Mouse (Mus musculus) layer of hippocampus, adult 11-12 months (tissue): ENCODE results near the gene Plekha5.
A peak's percentile ranks its signal among the peaks of the same experiment; 100 is the strongest.
"Not testable (repeated sequence)": the region's sequence is repeated elsewhere in the genome, so short reads cannot be mapped to it uniquely, and the experiment has no call there.

Source experiments
- DNase-seq: peaks from one replicate; pipeline ENCODE4 v3.0.0; 2022; ENCODE audit warnings: low spot score

Gene Plekha5

DNA sequence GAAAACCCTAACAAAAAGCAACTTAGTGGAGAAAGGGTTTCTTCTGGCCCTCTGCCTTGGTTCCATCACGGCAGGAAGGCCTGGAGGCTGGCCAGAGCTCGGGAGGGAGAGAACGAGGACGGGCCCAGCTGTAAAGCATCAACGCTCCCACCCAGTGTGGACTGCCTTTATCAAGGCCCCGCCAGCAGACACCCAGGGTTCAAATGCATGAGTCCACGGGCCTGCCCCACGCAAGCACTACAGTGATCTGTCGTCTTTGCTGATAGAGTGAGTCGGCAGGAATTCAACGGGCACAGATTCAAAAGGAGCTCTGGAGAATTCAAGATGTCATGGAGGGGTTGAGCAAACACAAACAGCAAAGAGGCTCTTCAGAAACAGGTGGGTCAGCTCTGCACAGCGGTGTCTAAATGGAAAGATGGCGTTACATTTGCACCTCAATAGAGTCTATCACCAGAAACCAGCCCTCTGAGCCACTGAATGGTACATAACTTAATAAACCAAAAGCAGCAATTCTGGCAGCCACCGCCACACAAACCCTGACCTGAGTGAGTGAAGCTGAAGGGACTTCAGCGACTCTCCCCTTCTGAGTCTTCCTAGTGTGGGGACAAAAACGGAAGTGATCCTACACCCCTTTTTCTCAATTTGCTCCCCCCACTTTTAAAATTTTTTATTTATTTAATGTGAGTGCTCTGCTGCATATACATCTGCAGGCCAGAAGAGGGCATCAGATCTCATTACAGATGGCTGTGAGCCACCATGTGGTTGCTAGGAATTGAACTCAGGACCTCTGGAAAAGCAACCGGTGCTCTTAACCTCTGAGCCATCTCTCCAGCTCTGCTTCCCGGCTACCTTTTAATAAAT is 153.3 kb downstream of the Plekha5 start:
- no peak for DNase-seq

DNA sequence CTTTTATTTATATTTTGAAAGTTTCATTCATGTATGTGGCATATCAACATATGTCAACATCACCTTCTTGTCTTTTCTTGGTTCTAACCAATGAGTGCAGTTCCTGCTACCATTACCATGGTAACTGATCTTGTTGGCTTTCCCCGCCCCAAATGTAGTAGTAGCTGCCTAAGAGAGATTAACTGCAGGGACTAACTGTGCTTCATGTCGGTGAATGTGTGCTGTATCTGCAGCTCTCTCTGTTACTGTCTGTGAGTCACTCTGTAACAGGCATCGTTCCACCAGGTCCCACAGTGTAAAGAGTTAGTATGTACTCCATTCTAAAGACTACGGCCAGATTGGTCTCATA is 153.9 kb downstream of the Plekha5 start:
- no peak for DNase-seq

- DNase-seq = not testable (repeated sequence)
Measured at GRCm38 (mm10) chr6:140578985-140579384, 155.1 kb downstream of the Plekha5 start.

DNA sequence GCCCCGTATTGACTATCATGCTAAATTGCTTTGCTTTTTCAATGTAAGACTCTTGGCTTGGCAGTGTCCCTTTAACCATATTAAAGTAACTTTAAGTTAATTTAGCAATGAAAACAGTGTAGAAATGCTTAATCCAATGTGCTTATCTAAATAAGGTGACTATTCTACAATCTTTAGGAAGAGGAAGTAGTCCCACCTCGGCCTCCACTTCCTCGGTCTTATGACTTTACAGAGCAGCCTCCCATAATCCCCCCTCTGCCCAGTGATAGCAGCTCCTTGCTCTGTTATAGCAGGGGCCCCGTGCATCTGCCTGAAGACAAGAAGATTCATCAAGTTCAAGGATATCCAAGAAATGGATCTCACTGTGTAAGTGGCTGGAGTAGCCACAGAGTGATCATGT is 156.3 kb downstream of the Plekha5 start:
- no peak for DNase-seq

DNA sequence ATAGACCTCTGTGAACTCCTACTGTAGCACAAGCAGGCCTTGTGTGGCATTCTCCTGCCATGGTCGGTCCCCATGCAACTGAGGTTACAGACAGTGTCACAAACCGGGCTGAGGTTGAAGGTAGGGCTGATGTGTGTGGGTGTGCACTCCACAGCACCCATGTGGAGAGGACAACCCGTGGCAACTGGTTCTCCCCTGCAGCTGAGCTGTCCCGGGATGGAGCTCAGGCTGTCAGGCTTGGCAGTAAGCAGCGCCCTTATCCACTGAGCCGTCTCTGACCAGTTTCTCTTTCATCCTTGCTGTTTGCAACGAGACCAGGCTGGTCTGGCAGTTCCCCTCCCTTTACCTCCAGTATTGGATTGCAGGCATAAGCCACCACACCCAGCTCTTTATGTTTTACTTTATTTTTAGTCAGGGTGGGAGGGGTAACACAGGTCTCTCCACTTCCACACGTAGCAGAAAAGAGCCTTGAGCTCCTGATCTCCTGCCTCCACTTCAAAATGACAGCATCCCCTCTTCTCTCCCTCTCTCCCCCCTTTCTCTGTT is 162.9 kb downstream of the Plekha5 start:
- no peak for DNase-seq

- no peak for DNase-seq
Measured at GRCm38 (mm10) chr6:140591331-140591730, 167.5 kb downstream of the Plekha5 start.

GRCm38 (mm10) chr6:140592713-140593112 is 168.9 kb downstream of the Plekha5 start:
- DNase-seq = no peak

DNA sequence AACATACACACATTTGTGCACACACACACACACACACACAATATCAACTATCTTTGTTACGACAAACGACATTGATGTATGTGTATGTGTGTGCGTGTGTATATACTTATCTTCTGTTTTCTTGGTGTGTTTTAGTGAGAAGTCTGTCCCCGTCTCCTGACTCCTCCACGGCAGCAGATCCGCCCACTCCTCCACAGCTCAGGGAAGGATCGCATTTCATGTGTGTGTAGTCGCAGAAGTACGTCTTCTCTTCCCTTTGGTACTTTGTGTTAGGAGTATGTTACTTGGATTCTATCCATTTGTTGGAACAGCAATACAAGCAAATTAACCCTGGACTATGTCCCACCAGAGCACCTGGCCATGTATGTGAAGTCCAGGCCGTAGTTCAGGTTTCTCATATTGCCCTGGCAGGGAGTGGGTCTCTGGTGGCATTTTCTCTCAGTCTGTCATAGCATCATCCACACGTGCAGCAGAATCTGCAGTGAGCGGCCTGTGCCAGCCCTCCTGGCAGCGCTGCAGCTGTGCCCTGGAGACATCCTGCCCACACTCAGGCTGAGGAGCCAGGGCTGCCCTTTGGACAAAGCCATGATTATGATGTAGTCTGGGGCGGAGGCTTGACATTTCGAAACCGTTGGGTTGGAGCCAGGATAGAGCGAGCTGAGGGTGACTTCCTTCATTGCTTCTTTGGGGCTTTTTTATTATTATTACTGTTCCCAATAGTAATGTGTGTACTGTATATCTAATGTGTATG is 169.7 kb downstream of the Plekha5 start:
- DNase-seq = peak; percentile 73

DNA sequence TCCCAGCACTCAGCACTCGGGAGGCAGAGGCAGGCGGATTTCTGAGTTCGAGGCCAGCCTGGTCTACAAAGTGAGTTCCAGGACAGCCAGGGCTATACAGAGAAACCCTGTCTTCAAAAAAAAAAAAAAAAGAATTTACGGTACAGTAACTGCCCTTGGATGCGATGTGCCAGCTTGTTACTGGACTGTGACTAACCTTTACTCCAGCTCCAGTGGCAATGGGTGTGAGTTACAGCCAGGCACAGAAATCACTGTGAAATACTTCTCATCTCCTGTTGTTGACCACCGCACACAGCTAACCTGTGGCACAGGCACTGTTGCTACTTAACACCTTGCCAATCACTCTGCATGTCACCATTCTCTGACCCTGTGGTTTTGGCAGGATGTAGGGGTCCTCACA is 171.7 kb downstream of the Plekha5 start:
- not testable (repeated sequence) for DNase-seq

GRCm38 (mm10) chr6:140597381-140598329 is 173.8 kb downstream of the Plekha5 start:
- no peak for DNase-seq

DNA sequence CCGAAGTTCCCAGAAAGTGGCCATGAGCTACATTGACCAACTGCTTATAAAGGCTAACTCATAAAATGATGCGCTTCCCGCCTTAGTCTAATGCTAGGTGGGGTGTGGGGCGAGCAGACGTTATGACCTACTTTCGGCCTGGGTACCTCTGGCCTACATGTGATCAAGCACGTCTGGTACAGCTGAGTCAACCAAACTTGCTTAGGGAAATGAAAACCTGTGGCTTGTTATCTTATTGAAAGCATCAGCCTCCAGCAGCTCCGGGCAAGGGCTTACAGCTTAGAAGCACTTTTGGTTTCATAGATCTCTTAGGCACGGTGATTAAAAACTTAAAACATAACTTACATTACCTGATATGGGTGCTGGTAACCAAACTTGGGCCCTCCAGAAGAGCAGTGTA is 174.7 kb downstream of the Plekha5 start:
- no peak for DNase-seq

DNA sequence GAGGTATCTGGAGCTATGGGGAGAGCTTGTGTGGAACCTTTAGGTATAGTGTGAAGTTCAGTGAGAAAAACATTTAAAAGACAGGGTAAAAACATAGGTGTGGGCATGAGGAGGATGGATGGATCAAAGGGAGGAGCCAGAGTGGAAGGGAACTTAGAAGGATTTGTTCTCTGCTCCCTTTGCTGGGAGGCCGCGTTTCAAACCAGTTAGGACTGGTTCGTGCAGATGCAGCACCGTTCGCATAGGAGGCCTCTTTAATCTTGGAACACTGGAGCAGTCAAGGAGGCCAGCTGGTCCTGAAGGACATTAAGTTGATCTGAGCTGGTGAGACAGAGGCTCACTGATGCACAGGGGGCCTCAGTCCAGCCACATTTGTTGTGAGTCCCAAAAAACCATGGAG is 175.5 kb downstream of the Plekha5 start:
- no peak for DNase-seq

- not testable (repeated sequence) for DNase-seq
Measured at GRCm38 (mm10) chr6:140600671-140601070, 176.8 kb downstream of the Plekha5 start.

GRCm38 (mm10) chr6:140601175-140601574 is 177.3 kb downstream of the Plekha5 start:
- no peak for DNase-seq

DNA sequence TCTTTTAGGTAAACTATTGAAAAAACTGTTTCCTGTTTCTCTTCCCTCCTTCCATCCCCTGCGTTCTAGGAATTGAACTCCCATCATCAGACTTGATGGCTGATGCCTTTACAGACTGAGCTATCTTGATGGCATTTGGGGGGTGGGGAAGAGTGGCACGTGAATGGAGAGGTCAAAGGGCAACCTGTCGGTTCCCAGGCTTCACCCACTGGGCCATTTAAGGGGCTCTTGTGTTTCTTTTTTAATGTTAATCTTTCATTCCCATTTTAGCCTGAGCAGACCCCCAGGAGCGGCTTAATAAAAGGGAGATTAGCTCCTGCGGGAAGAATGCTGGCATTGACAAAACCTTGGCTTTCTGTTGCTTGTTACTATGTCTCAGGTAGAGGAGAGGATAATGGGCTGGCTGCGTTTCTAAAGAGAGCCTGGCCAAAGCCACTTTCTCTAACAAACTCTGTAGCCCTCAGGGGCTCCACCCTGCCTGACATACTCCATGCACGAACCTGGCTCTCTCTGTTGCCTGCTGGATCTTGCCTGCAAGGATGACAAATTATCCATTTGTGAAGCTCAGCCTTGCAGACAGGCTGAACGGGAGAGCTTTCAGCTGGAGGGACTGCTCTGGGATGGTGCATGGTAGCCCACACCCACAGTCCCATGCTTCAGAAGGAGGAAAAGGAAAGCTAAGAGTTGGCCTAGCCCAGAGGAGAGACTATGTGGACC is 179.5 kb downstream of the Plekha5 start:
- no peak for DNase-seq

DNA sequence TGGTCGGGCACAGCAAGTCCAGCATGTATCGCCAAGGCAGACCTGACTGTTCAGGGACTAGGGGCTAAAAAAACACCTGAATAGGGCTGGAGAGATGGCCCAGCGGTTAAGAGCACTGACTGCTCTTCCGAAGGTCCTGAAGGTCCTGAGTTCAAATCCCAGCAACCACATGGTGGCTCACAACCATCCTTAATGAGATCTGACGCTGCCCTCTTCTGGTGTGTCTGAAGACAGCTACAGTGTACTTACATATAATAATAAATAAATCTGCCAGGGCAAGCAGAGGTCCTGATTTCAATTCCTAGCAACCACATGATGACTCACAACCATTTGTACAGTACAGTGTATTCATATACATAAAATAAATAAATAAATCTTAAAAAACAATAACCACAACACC is 181.3 kb downstream of the Plekha5 start:
- DNase-seq = not testable (repeated sequence)

DNA sequence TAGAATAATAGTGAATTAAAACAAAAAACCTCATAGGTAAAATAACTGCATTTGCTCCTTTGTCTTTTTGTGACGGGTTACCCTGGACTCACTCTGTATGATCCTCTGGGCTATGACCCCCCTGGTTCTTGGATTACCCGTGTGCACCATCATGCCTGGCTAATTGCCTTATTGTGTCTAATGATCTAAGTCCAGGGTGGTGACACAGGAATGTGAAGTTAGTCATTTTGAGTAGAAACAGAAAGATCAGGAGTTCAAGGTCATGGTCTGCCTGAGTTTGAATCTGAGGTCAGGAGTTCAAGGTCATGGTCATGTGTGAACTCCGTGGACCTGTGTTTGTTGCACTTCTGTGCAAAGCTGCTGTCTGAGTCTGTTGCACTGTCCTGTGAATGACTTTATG is 181.9 kb downstream of the Plekha5 start:
- DNase-seq = no peak

DNA sequence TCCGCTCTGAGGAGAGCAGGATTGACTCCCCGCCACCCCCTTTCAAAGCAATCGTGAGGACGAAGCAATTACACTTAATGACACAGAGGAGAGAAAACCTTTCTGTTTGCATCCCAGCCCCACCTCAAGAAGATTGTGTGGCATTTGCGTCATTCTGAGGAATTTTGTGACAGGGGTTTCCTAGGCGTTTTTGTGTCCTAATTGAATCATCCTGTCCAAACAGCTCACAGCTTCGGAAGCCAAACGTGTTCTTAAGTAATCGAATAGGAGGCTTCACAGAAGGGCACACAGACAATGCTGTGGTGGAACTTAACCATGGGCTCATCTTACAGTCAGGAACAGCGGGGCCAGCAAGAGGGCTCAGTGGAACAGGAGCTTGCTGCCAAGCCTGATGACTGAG is 182.7 kb downstream of the Plekha5 start:
- DNase-seq = no peak

- DNase-seq = no peak
Measured at GRCm38 (mm10) chr6:140608666-140609065, 184.8 kb downstream of the Plekha5 start.

- DNase-seq = no peak
Measured at GRCm38 (mm10) chr6:140609533-140609932, 185.7 kb downstream of the Plekha5 start.

DNA sequence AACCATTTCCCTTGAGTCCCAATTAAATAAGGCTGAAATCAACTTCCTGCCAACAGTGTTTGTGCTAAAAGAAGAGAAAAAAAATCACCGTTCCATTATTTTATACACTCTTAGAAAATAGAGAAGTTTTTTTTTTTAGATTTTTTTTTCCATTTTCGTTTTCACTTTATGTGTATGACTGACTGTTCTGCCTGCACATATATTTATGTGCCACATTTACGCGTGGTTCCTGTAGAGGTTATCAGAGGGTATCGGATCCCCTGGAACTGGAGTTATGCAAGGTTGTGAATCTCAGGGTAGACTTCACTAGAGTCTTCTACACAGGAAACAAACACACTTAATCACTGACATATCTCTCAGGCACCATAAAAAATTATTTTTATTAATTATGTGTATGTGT is 186.3 kb downstream of the Plekha5 start:
- no peak for DNase-seq
